ENCODE assay signal across 8 mouse cellular contexts in the genomic region with DNA sequence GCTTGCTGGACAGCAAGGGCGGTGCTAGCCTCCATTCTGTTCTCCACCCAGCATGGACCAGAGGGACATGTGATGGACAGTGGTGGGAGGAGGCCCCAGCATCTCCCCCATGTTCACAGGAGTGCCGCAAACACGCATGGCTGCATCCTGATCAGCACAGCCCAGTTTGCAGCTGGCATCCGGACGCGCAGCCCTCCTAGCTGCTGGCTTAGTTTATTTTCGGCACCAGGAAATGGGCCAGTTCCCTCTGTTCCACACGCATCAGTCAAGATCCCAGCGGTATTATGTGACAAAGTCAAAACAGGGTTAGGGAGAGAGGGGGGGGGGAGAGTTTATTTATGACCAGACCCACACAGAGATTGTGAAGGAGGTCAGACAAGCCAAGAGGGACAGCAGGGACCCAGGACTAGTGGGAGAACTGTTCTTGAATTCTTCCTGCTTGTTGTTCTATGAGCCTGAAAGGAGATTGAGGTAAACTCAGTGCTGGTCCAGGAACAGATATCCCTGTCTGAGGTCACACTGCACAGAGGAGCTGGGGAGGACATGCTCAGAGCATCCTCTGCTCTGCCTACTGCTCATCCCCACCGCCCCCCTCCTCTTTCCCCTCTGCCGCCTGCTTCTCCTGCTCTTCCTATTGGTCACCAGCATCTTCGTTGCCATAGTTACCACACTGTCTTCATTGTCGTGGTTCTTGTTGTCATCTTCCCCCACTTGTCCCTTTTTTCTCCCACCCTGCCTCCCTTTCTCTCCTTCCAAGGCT. TPM values are rescaled to one million over a fixed set of nuclear protein-coding genes. Genes with fewer than 3 reads are reported as not detected.
DNase-seq lines count a peak whose midpoint lies in the region; ATAC-seq and TF ChIP-seq lines count a peak whose summit lies in the region.

No protein-coding gene starts in this region.

- H3K9ac ChIP-seq in stomach, embryonic 16.5 days (ENCODE audit: low read length) = no peak overlapping the region
- H3K9ac ChIP-seq in stomach, postnatal 0 days (ENCODE audit: low read length) = no peak overlapping the region
- no peak overlapping the region for H3K9ac ChIP-seq in kidney, postnatal 0 days (ENCODE audit: low read depth, low read length)
- no peak overlapping the region for H3K9ac ChIP-seq in liver, embryonic 16.5 days (ENCODE audit: low read depth, low read length)

- H3K4me1 ChIP-seq in stomach, embryonic 16.5 days (ENCODE audit: control insufficient read depth, insufficient read depth, low read length) = 0 out of 2 replicates have a peak, but pooled peaks cover 5% of the 10 kb centered on the region
- H3K4me1 ChIP-seq in stomach, postnatal 0 days (replicated peaks; ENCODE audit: control insufficient read depth, insufficient read depth) = no peaks in the 10 kb centered on the region
- 0 out of 2 replicates have a peak, but pooled peaks cover 21% of the 10 kb centered on the region for H3K4me1 ChIP-seq in kidney, postnatal 0 days (replicated peaks; ENCODE audit: insufficient read depth, low read length)
- no peaks in the 10 kb centered on the region for H3K4me1 ChIP-seq in liver, embryonic 16.5 days (ENCODE audit: control insufficient read depth, low read depth, low read length)
- H3K4me1 ChIP-seq in olfactory bulb, adult 2 months (ENCODE audit: control insufficient read depth, insufficient read depth, low read length) = peaks cover 40% of the 10 kb centered on the region

- H3K27ac ChIP-seq in stomach, embryonic 16.5 days (ENCODE audit: low read length) = peak overlapping the region; percentile 33; the same call in 1 of the 2 replicates
- H3K27ac ChIP-seq in stomach, postnatal 0 days (replicated peaks) = no peak overlapping the region; the same call in 1 of the 2 replicates
- H3K27ac ChIP-seq in kidney, postnatal 0 days = peak overlapping the region; percentile 50
- H3K27ac ChIP-seq in liver, embryonic 16.5 days (ENCODE audit: low read length) = no peak overlapping the region
- peak overlapping the region; percentile 95 for H3K27ac ChIP-seq in olfactory bulb, adult 2 months (ENCODE audit: insufficient read depth, low read depth, low read length)

- no peak for ATAC-seq in stomach, embryonic 16.5 days (ENCODE audit: insufficient read depth, low FRiP score)
- no peak for ATAC-seq in stomach, postnatal 0 days (ENCODE audit: low FRiP score, low TSS enrichment)
- ATAC-seq in kidney, postnatal 0 days (replicated peaks; ENCODE audit: low FRiP score, low read depth) = peak; percentile 82
- peak; percentile 54 for ATAC-seq in liver, embryonic 16.5 days (ENCODE audit: low read depth)

- no peak overlapping the region for H3K4me2 ChIP-seq in stomach, embryonic 16.5 days (ENCODE audit: low read depth, low read length)
- no peak overlapping the region for H3K4me2 ChIP-seq in stomach, postnatal 0 days (replicated peaks; ENCODE audit: low read depth)
- no peak overlapping the region for H3K4me2 ChIP-seq in kidney, postnatal 0 days (ENCODE audit: low read length)
- H3K4me2 ChIP-seq in liver, embryonic 16.5 days (ENCODE audit: low read depth, low read length) = no peak overlapping the region

- WGBS in stomach, embryonic 16.5 days = 56% methylated on average over 13 of the region's 13 CpGs
- 49% methylated on average over 13 of the region's 13 CpGs for WGBS in stomach, postnatal 0 days
- 22% methylated on average over 13 of the region's 13 CpGs for WGBS in kidney, postnatal 0 days
- 25% methylated on average over 13 of the region's 13 CpGs for WGBS in liver, embryonic 16.5 days (ENCODE audit: insufficient replicate concordance)
- 18% methylated on average over 13 of the region's 13 CpGs for WGBS in olfactory bulb, adult 2 months

- H3K4me3 ChIP-seq in stomach, embryonic 16.5 days (replicated peaks; ENCODE audit: low read length) = no peak overlapping the region
- H3K4me3 ChIP-seq in stomach, postnatal 0 days (ENCODE audit: low read depth, low read length) = no peak overlapping the region
- no peak overlapping the region for H3K4me3 ChIP-seq in kidney, postnatal 0 days (replicated peaks; ENCODE audit: low read depth, low read length)
- H3K4me3 ChIP-seq in liver, embryonic 16.5 days (ENCODE audit: low read depth, low read length) = no peak overlapping the region
- H3K4me3 ChIP-seq in olfactory bulb, adult 2 months (ENCODE audit: insufficient read depth, low read depth, low read length) = no peak overlapping the region

- DNase-seq in stomach, postnatal 0 days (ENCODE audit: low spot score) = no peak
- peak; percentile 67 for DNase-seq in heart, adult 8-10 months (ENCODE audit: low spot score)
- DNase-seq in kidney, postnatal 0 days (ENCODE audit: low spot score) = peak; percentile 81
- DNase-seq in ovary, postnatal 10 days (ENCODE audit: low spot score) = no peak
- DNase-seq in adrenal gland, adult 18-20 months (ENCODE audit: low spot score in 2 of 2) = no peak

- H3K36me3 ChIP-seq in stomach, embryonic 16.5 days (ENCODE audit: control insufficient read depth, insufficient read depth, low read length) = no peaks in the 10 kb centered on the region
- H3K36me3 ChIP-seq in stomach, postnatal 0 days (ENCODE audit: control insufficient read depth, insufficient read depth, low read length) = no peaks in the 10 kb centered on the region
- H3K36me3 ChIP-seq in kidney, postnatal 0 days (ENCODE audit: insufficient read depth, low read length) = no peaks in the 10 kb centered on the region
- H3K36me3 ChIP-seq in liver, embryonic 16.5 days (ENCODE audit: control insufficient read depth, insufficient read depth) = no peaks in the 10 kb centered on the region

- no peaks in the 10 kb centered on the region for H3K27me3 ChIP-seq in stomach, embryonic 16.5 days (ENCODE audit: control insufficient read depth, insufficient read depth, low read length)
- H3K27me3 ChIP-seq in stomach, postnatal 0 days (ENCODE audit: control insufficient read depth, insufficient read depth, low read length) = no peaks in the 10 kb centered on the region
- H3K27me3 ChIP-seq in kidney, postnatal 0 days (ENCODE audit: insufficient read depth, low read length) = no peaks in the 10 kb centered on the region
- no peaks in the 10 kb centered on the region; the same call in 1 of the 2 replicates for H3K27me3 ChIP-seq in liver, embryonic 16.5 days (ENCODE audit: control insufficient read depth, insufficient read depth, low read depth, low read length)

- H3K9me3 ChIP-seq in stomach, embryonic 16.5 days (replicated peaks; ENCODE audit: control insufficient read depth, low read length) = no peaks in the 10 kb centered on the region
- no peaks in the 10 kb centered on the region for H3K9me3 ChIP-seq in stomach, postnatal 0 days (ENCODE audit: control insufficient read depth, low read length)
- no peaks in the 10 kb centered on the region for H3K9me3 ChIP-seq in kidney, postnatal 0 days (replicated peaks; ENCODE audit: low read length)
- no peaks in the 10 kb centered on the region for H3K9me3 ChIP-seq in liver, embryonic 16.5 days (replicated peaks; ENCODE audit: control insufficient read depth, low read length)

- TF ChIP-seq EP300 in stomach, postnatal 0 days (optimal IDR thresholded peaks at IDR 0.05) = no peak

- 0 out of 2 replicates have a peak, but pooled peaks have one; percentile 39 for TF ChIP-seq POLR2A in olfactory bulb, adult 2 months (IDR thresholded peaks at IDR 0.05; ENCODE audit: insufficient read depth, low read depth, low read length)

- TF ChIP-seq CTCF in stomach, postnatal 0 days (IDR thresholded peaks at IDR 0.05; ENCODE audit: low read depth) = no peak
- TF ChIP-seq CTCF in kidney, postnatal 0 days (IDR thresholded peaks at IDR 0.05; ENCODE audit: low read depth) = no peak
- TF ChIP-seq CTCF in olfactory bulb, adult 2 months (IDR thresholded peaks at IDR 0.05; ENCODE audit: insufficient read depth, low read depth, low read length) = no peak

RNA-seq across cellular contexts. Expression of gene Myo5c, which starts 22.6 kb away (rescaled TPM):
- 17.8 and 18.6 TPM in 2 replicates for polyA plus RNA-seq in stomach, embryonic 16.5 days (2015; fragmentation: Nextera tagmentation; extraction: Ambion mirVana)
- 11.4 and 13.2 TPM in 2 replicates for polyA plus RNA-seq in stomach, postnatal 0 days (2015; fragmentation: Nextera tagmentation; extraction: Ambion mirVana)
- total RNA-seq in heart, adult 8-10 months (2022) = 1 to 10 TPM; 3.8 to 7.2 (median 5.3) TPM
- 2.4 and 3.5 TPM in 2 replicates for polyA plus RNA-seq in kidney, postnatal 0 days (2015; fragmentation: Nextera tagmentation; extraction: Ambion mirVana)
- polyA plus RNA-seq in liver, embryonic 16.5 days (2015; fragmentation: Nextera tagmentation; extraction: Ambion mirVana) = 1.1 and 1.6 TPM in 2 replicates
- polyA plus RNA-seq in olfactory bulb, adult 2 months (2012; ENCODE audit: insufficient read depth, insufficient read length, low replicate concordance, missing spikeins) = not detected in 2 replicates
- total RNA-seq in adrenal gland, adult 18-20 months (2021) = 1 to 10 TPM; 5.1 to 5.7 TPM

RNA-seq across cellular contexts. Expression of gene Gnb5, which starts 51.7 kb away (rescaled TPM):
- 21.7 and 22.0 TPM in 2 replicates for polyA plus RNA-seq in stomach, embryonic 16.5 days (2015; fragmentation: Nextera tagmentation; extraction: Ambion mirVana)
- polyA plus RNA-seq in stomach, postnatal 0 days (2015; fragmentation: Nextera tagmentation; extraction: Ambion mirVana) = 16.1 and 17.5 TPM in 2 replicates
- total RNA-seq in heart, adult 8-10 months (2022) = 10 to 100 TPM; 20.4 to 25.1 (median 23.8) TPM
- 35.0 and 37.6 TPM in 2 replicates for polyA plus RNA-seq in kidney, postnatal 0 days (2015; fragmentation: Nextera tagmentation; extraction: Ambion mirVana)
- 1.3 and 1.7 TPM in 2 replicates for polyA plus RNA-seq in liver, embryonic 16.5 days (2015; fragmentation: Nextera tagmentation; extraction: Ambion mirVana)
- polyA plus RNA-seq in olfactory bulb, adult 2 months (2012; ENCODE audit: insufficient read depth, insufficient read length, low replicate concordance, missing spikeins) = not detected in 2 replicates
- 10 to 100 TPM; 46.8 to 66.4 TPM for total RNA-seq in adrenal gland, adult 18-20 months (2021)

Comparison
In these comparisons a context has a peak if more than half of its experiments do, and no peak if none do; other contexts are left out.
1. H3K27ac ChIP-seq: peak in stomach, embryonic 16.5 days (single experiment), kidney, postnatal 0 days (single experiment) and olfactory bulb, adult 2 months (single experiment); none in stomach, postnatal 0 days (single experiment) and liver, embryonic 16.5 days (single experiment).
2. ATAC-seq: peak in kidney, postnatal 0 days (single experiment) and liver, embryonic 16.5 days (single experiment); none in stomach, embryonic 16.5 days (single experiment) and stomach, postnatal 0 days (single experiment).
3. DNase-seq: peak in heart, adult 8-10 months (single experiment) and kidney, postnatal 0 days (single experiment); none in stomach, postnatal 0 days (single experiment), ovary, postnatal 10 days (single experiment) and adrenal gland, adult 18-20 months (0 of 2).